Mouse (Mus musculus): ENCODE measurements around the gene Mansc1. TPM values are rescaled to one million over a fixed set of nuclear protein-coding genes. Genes with fewer than 3 reads are reported as not detected.

Gene Mansc1
- polyA plus RNA-seq, 1 experiment = 0.87 TPM

DNA sequence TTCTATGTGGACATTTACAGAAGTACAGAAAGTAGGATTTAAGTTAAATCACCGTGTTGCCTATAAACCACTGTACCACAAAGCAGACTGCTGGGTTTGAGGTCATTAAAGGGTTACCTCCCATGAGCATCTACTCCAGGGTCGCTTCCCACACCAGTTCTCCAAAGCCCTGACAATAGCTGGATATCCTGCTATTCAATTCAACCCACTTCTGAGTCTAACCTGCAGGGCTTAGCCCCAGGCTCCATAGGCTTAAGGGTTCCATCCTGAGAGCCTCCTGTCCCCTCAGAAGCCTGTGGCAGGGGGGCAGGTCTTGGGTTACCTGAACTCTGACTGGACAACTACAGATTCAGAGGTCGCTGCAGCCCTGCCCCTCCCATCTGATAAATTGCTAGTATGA lies 12.2 kb downstream of the Mansc1 start:
- Histone ChIP-seq H3K4me1 (ENCODE audit: control insufficient read depth, insufficient read depth, insufficient read length, low read length) (peaks cover 5% of the 10 kb centered on the region; the same call in 1 of the 2 replicates), H3K27ac (replicated peaks; ENCODE audit: low read depth, low read length) (no peak overlapping the region), H3K4me3 (ENCODE audit: insufficient read depth, low read depth, low read length) (no peak overlapping the region)

DNA sequence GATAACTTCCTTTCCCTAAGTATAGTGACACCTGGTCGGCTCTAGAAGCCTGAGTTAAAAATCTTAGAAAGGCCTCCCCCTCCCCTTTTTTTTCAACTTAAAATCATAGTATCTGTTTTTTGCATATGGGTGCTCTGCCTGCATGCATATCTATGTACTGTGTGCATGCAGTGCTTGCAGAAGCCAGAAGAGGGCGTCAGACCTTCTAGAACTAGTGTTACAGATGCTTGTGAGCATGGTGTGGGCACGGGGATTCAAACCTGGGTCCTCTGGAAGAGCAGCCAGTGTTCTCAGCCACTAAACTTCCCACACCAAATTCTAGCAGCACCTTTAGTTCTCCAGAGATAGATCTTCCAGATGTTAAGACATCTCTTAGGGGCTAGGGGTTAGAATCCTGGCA lies 14.7 kb downstream of the Mansc1 start:
- no peak overlapping the region for H3K4me3 ChIP-seq (ENCODE audit: insufficient read depth, low read depth, low read length)
- peaks cover 2% of the 10 kb centered on the region; the same call in 1 of the 2 replicates for H3K4me1 ChIP-seq (ENCODE audit: control insufficient read depth, insufficient read depth, insufficient read length, low read length)
- no peak overlapping the region for H3K27ac ChIP-seq (replicated peaks; ENCODE audit: low read depth, low read length)

DNA sequence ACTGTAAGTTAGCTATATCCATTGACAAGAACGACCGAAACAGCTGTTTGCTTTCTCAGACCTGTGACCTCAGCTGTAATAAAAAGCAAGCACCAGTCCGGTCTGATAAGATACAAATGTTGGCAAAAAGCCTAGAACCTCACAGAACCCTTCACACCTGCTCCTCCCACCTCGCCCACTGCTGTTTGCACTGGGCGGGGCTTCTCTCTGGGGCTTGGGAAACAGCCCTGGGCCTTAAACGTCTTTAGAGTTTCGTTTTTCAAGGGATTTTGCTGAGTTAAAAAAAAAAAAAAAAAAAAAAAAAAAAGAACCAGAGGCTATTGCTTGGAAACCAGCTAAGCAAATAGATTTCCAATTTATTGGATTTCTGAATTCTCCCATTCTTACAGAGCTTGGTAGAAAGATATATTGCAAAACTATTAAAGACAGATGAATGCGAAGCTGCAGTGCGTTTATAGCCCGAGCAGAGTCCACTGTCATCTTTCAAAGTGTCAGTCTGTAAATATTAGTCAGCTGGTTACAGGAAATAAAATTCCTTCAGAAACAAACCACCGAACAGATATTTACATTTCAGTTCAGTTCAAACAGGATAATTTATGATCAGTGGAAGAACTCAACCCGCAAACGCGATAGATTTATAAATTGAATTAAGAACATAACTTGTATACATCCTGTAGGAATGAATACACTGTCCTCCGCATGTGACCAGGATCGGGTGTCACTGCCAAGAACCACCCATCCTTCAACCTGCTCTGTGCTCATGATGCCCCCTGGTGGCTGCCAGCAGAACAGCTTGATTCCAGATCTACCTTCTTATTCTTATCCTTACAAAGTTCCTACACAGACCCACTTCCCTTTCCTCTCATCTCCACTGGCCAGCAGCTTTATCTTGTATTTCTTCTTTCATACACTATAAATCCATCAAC lies 17.3 kb downstream of the Mansc1 start:
- H3K27ac ChIP-seq (replicated peaks; ENCODE audit: low read depth, low read length) = no peak overlapping the region
- no peaks in the 10 kb centered on the region for H3K4me1 ChIP-seq (ENCODE audit: control insufficient read depth, insufficient read depth, insufficient read length, low read length)
- H3K4me3 ChIP-seq (ENCODE audit: insufficient read depth, low read depth, low read length) = 0 out of 2 replicates have a peak overlapping the region, but pooled peaks have one; percentile 11

DNA sequence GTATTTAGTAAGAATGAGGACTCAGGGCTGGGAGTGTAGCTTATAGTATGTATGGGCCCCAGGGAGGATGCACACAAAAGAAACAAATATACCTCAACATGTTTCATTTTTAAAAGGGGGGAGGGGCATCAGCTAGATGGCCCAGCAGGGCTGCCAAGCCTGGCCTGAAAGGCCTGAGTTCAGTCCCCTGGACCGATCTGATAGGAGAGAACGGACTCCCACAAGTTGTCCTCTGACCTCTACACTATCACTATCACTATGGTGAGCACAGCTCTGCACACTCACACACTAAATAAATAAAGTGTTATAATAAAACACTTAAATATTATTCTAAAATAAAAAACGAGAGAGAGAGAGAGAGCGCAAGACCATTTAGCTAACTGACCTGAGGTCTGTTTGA lies 18.0 kb downstream of the Mansc1 start:
- Histone ChIP-seq H3K4me1 (ENCODE audit: control insufficient read depth, insufficient read depth, insufficient read length, low read length) (no peaks in the 10 kb centered on the region), H3K27ac (replicated peaks; ENCODE audit: low read depth, low read length) (no peak overlapping the region), H3K4me3 (ENCODE audit: insufficient read depth, low read depth, low read length) (no peak overlapping the region)

DNA sequence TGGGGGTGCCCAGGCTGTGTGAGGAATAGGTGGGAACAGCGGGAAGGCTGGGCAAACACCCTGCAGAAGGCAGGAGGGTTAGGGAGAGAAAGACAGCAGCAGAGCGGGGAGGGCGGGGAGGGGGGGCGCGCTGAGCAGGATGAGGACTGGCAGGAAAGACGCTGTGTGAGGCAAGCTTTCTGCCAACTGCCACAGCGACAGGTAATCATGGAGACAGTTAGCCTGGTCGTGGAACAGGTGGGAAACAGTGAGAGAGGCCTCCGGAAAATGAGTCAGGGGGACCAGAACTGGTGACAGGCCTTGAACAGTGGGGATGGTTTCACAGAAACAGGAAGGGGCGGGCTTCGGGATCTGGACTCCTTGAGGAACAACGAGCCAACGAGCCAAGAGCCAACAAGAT lies 20.4 kb downstream of the Mansc1 start:
- Histone ChIP-seq H3K4me1 (ENCODE audit: control insufficient read depth, insufficient read depth, insufficient read length, low read length) (no peaks in the 10 kb centered on the region), H3K4me3 (ENCODE audit: insufficient read depth, low read depth, low read length) (no peak overlapping the region), H3K27ac (replicated peaks; ENCODE audit: low read depth, low read length) (no peak overlapping the region)

DNA sequence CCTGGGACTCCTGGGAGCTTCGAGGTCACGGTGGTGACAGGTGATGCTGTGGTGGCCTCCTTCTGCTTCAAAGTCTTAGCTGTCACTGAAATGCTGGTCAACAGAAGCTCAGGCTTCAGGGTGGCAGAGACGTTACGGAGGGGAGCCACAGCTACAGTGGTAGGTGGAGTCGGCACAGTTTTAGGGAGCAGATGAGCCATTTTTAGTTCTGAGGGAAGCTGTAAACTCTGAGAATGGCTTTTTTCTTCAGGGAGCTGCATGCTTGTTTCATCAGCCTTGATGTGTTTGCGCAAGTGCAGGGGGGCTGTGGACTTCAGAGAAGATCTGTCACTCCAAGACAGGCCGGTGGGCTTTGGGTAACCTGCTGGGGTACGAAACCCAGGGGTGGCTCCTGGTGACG lies 21.9 kb downstream of the Mansc1 start:
- H3K4me3 ChIP-seq (ENCODE audit: insufficient read depth, low read depth, low read length) = no peak overlapping the region

DNA sequence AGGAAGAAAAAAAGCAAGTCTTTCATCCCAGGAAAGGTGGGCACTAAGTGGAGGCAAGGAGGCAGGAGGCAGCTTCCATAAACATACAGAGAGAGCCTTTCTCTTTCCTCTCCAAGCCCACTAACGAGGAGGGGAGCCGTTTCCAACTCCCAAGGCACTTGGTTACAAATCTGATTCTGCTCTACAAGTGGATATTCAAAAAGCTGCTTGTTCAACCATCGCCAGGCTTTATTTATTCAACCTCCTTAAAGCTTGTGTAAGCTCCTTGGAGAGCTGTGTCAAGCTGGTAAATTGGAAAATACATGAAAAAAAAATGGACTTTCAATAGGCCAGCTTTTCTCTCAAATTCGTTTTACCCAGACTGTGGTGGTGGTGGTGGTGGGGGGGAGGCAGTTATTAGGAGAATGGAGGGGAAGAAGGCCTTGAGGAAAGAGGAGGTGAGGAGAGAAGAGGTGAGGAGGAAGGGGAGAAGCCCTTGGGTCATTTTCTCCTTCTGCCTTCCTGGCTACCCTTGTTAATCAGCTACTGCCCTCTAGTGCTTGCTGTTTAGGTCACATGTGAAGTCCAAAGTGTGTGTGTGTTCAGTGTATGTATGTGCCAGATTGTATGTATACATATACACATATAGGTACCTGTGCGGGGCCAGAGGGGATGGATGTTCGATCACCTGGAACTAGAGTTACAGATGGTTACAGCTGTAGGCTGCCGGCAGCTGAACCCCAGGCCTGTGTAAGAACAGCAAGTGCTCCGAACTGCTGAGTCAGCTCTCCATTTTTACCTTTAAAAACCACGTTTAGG lies 25.1 kb downstream of the Mansc1 start:
- no peak overlapping the region for H3K27ac ChIP-seq (replicated peaks; ENCODE audit: low read depth, low read length)

More for the DNA sequence above, 21.9 kb downstream of the Mansc1 start:
- H3K27ac ChIP-seq (replicated peaks; ENCODE audit: low read depth, low read length) = no peak overlapping the region
- H3K4me1 ChIP-seq (ENCODE audit: control insufficient read depth, insufficient read depth, insufficient read length, low read length) = peaks cover 8% of the 10 kb centered on the region

DNA sequence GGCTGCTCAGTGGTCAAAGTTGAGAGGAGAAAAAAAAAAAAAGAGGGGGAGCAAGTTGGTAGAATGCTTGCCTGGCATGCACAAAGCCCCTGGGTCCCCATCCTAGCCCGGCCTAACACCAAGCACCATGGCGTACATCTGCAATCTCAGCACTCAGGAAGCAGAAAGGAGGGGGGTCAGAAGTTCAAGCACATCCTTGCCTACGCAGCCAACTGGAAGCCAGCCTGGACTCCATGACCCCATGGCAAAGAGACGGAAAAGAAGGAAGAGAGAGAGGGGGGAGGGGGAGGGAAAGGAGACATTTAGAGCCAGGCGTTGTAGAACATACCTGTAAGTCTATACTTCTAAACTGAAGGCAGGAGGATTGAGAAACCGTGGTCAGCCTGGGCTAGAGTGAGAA lies 25.7 kb downstream of the Mansc1 start:
- H3K4me3 ChIP-seq (ENCODE audit: insufficient read depth, low read depth, low read length) = no peak overlapping the region
- H3K27ac ChIP-seq (replicated peaks; ENCODE audit: low read depth, low read length) = no peak overlapping the region

More for the DNA sequence above, 25.1 kb downstream of the Mansc1 start:
- H3K4me1 ChIP-seq (ENCODE audit: control insufficient read depth, insufficient read depth, insufficient read length, low read length) = peaks cover 16% of the 10 kb centered on the region
- no peak overlapping the region for H3K4me3 ChIP-seq (ENCODE audit: insufficient read depth, low read depth, low read length)

DNA sequence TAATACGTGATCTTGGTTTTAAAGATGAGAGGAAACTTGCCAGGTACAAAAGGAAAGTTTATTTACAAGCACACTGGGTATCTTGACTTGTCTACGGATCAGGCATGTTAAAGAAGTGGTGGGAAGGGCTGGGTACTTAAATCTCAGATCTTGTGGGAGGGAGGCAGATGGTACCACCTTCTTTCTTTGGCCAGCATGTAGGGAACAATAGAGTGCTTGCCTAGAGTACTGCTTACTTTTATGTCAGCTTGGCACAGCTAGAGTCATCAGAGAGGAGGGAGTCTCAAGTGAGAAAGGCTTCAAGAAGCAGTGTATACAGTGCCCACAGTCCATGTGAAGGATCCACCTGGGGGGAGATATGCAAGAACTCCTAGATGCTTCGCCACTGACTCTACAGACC lies 27.1 kb downstream of the Mansc1 start:
- peaks cover 19% of the 10 kb centered on the region for H3K4me1 ChIP-seq (ENCODE audit: control insufficient read depth, insufficient read depth, insufficient read length, low read length)
- H3K4me3 ChIP-seq (ENCODE audit: insufficient read depth, low read depth, low read length) = no peak overlapping the region
- H3K27ac ChIP-seq (replicated peaks; ENCODE audit: low read depth, low read length) = no peak overlapping the region

More for the DNA sequence above, 25.7 kb downstream of the Mansc1 start:
- H3K4me1 ChIP-seq (ENCODE audit: control insufficient read depth, insufficient read depth, insufficient read length, low read length) = peaks cover 16% of the 10 kb centered on the region

DNA sequence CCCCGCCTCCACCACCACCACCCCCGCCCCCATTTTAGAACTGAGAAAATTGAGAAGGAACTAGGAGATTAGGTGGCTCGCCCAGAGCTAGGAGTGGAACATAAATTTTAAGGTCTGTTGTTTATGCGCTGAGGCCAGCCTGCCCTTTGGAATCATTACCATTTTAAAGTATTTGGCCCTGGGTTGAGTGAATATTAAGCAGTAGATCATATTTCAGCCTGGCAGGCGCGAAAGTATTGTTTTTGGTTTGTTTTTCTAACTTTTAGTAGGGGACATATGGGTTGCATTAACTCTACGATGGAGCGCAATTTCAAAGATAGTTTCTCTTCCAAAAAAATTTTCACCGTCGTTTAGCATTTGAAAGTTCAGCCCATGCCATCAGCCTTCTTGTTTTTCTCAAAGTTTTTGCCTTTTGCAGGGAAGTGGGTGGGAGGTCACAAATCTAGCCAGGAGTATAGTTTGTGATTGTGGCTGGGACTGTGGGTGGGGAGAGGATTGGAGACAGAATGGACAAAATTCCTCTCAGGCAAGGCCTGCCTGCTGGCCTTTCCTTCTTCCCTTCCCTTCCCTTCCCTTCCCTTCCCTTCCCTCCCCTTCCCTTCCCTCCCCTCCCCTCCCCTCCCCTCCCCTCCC lies 29.8 kb downstream of the Mansc1 start:
- H3K4me3 ChIP-seq (ENCODE audit: insufficient read depth, low read depth, low read length) = no peak overlapping the region
- H3K27ac ChIP-seq (replicated peaks; ENCODE audit: low read depth, low read length) = peak overlapping the region; percentile 83
- H3K4me1 ChIP-seq (ENCODE audit: control insufficient read depth, insufficient read depth, insufficient read length, low read length) = peaks cover 19% of the 10 kb centered on the region

DNA sequence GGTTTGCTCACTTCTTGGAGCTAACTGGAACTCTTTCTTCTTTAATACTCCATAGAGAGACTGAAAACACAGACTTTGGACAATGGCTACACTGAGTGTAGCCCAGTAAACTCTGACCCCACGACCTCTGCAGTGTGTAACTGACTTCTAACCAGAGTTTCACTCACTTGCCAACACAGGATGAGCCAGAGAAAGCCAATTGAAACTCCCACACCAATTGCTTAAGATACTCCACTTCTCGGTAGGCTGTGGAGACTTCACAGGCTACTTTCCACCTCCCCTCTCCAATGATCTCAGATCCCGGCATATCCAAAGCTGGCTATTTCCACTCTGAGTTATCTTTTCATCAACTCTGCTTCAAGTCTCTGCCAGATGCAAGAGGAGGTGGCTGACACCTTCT lies 30.5 kb downstream of the Mansc1 start:
- H3K4me1 ChIP-seq (ENCODE audit: control insufficient read depth, insufficient read depth, insufficient read length, low read length) = peaks cover 18% of the 10 kb centered on the region
- H3K4me3 ChIP-seq (ENCODE audit: insufficient read depth, low read depth, low read length) = no peak overlapping the region
- H3K27ac ChIP-seq (replicated peaks; ENCODE audit: low read depth, low read length) = peak overlapping the region; percentile 87

DNA sequence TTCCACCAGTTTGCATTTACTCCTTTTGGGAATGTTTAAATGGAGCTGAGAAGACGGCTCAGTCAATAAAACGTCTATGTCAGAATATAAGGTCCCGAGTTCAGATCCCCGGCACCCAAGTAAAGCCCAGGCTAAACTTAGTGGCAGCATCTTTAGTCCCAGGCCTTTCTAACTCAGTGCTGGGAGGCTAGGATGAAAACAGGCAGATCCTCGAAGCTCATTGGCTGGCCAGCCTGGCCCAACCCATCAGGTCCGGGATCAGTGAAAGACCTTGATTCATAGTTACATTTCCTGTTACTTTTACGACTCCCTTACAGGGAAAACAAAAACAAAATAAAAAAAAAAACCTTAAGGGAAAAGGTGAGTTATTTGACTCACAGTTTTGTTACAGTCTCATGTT lies 31.2 kb downstream of the Mansc1 start:
- Histone ChIP-seq H3K4me1 (ENCODE audit: control insufficient read depth, insufficient read depth, insufficient read length, low read length) (peaks cover 11% of the 10 kb centered on the region), H3K27ac (replicated peaks; ENCODE audit: low read depth, low read length) (peak overlapping the region; percentile 87), H3K4me3 (ENCODE audit: insufficient read depth, low read depth, low read length) (no peak overlapping the region)

DNA sequence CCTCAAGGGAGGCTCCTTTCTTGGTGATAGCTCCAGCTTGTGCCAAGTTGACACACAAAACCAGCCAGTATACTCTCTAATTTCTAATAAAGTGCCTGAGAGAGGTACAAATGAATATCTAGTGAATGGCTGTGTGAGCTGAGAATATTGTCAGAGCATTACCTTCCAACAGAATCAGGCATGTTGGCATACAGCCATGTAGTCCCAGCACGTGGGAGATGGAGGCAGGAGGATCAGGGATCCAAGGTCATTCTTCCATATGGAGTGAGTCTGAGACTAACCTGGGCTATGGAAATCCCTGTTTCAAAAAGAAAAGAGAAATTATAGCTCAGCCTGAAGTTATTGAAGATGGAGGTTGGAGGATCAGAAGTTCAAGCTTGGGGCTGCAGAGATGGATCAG lies 33.0 kb downstream of the Mansc1 start:
- Histone ChIP-seq H3K4me3 (ENCODE audit: insufficient read depth, low read depth, low read length) (no peak overlapping the region), H3K27ac (replicated peaks; ENCODE audit: low read depth, low read length) (no peak overlapping the region), H3K4me1 (ENCODE audit: control insufficient read depth, insufficient read depth, insufficient read length, low read length) (peaks cover 16% of the 10 kb centered on the region)

DNA sequence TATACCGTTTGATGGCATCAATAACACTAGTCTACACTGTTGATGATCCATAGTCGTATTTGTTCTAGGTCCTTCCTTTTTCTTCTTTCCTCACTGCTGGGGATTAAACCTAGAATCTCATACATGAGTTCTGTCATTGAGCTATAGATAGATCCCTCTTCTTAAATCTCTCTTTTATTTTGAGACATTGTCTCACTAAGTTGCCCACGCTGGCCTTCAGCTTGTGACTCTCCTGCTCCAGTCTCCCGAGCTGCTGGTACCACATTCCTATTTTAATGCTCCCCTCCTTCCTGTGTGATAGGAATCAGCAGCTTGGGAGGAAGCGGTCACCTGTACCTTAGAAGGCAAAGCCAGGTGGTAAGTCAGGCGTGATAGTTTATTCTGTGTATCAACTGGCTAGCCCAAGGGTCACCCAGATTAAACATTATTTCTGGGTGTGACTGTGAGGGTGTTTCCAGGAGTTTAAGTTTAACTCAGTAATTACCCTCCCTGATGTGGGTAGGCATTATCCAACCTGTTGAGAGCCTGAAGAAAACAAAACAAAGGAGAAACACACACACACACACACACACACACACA lies 34.5 kb downstream of the Mansc1 start:
- Histone ChIP-seq H3K4me1 (ENCODE audit: control insufficient read depth, insufficient read depth, insufficient read length, low read length) (peaks cover 11% of the 10 kb centered on the region), H3K27ac (replicated peaks; ENCODE audit: low read depth, low read length) (no peak overlapping the region), H3K4me3 (ENCODE audit: insufficient read depth, low read depth, low read length) (no peak overlapping the region)
